Mouse (Mus musculus) CH12.LX (cell line): ENCODE results near the gene Mrps12. TPM values are rescaled to one million over a fixed set of nuclear protein-coding genes. Genes with fewer than 3 reads are reported as not detected.

Experiments
- DNase-seq: peaks from one replicate; pipeline ENCODE4 v3.0.0-alpha.2; 2013; ENCODE audit errors: extremely low read depth
- H3K27ac ChIP-seq: 2 replicates; pipeline ENCODE4 v1.5.1; 2012; ENCODE audit warnings: low read depth, mild to moderate bottlenecking, control low read depth, moderate library complexity; ENCODE audit not compliant: insufficient read depth
- H3K27me3 ChIP-seq: replicated peaks from 2 replicates; pipeline ENCODE3; 2012; ENCODE audit warnings: inconsistent platforms
- H3K36me3 ChIP-seq, 2 experiments: replicated peaks in 1 of 2; 2 replicates each; pipeline versions ENCODE3 to v1.6.1; 2012; ENCODE audit warnings: inconsistent platforms in 1 of 2, low read length in 1 of 2, mild to moderate bottlenecking in 1 of 2, mixed read lengths in 1 of 2, moderate library complexity in 1 of 2; ENCODE audit not compliant: control insufficient read depth in 1 of 2, insufficient read depth in 1 of 2
- H3K4me1 ChIP-seq, 2 experiments: 2 replicates each; pipeline ENCODE4 v1.6.1; 2012; ENCODE audit warnings: inconsistent platforms in 1 of 2, moderate library complexity in 1 of 2; ENCODE audit not compliant: insufficient read depth in 2 of 2, control insufficient read depth in 1 of 2
- H3K4me2 ChIP-seq: 2 replicates; pipeline ENCODE4 v1.6.1; 2012; ENCODE audit warnings: low read depth, mild to moderate bottlenecking, control low read depth; ENCODE audit not compliant: poor library complexity, insufficient read depth, severe bottlenecking
- H3K4me3 ChIP-seq, 3 experiments: fragments of 150-350 bp in 1 of 3; sonication (generic) in 1 of 3; replicated peaks in 1 of 3; 2 replicates each; pipeline versions ENCODE3 to v1.5.1; 2011 to 2012; ENCODE audit warnings: low read depth in 2 of 3, low read length in 2 of 3, mild to moderate bottlenecking in 2 of 3, moderate library complexity in 2 of 3, control low read depth in 1 of 3, improper control_type of control experiment in 1 of 3, inconsistent platforms in 1 of 3, mixed read lengths in 1 of 3; ENCODE audit not compliant: poor library complexity in 1 of 3
- H3K79me2 ChIP-seq: replicated peaks from 2 replicates; pipeline ENCODE4 v1.6.1; 2012; ENCODE audit warnings: mild to moderate bottlenecking, moderate library complexity; ENCODE audit not compliant: control insufficient read depth, poor library complexity, insufficient read depth, severe bottlenecking; ENCODE audit errors: extremely low read depth
- H3K9ac ChIP-seq: 2 replicates; pipeline ENCODE4 v1.6.1; 2012; ENCODE audit warnings: low read depth, mild to moderate bottlenecking, control low read depth, moderate library complexity; ENCODE audit not compliant: insufficient read depth
- H3K9me3 ChIP-seq: replicated peaks from 2 replicates; pipeline ENCODE3; 2012; ENCODE audit warnings: low read length, inconsistent platforms, mixed read lengths
- BHLHE40 ChIP-seq: IDR thresholded peaks from 2 replicates; pipeline ENCODE4 v1.6.1; 2011; ENCODE audit warnings: mild to moderate bottlenecking, low read depth, low read length, improper control_type of control experiment
- CHD1 ChIP-seq: IDR thresholded peaks from 2 replicates; pipeline ENCODE4 v1.6.1; 2012; ENCODE audit warnings: low read depth, low read length, improper control_type of control experiment, inconsistent platforms
- CHD2 ChIP-seq: IDR thresholded peaks from 2 replicates; pipeline ENCODE4 v1.6.1; 2011; ENCODE audit warnings: low read length, improper control_type of control experiment
- ETS1 ChIP-seq: conservative IDR thresholded peaks from 2 replicates; pipeline ENCODE4 v1.6.1; 2012; ENCODE audit warnings: low read depth, mild to moderate bottlenecking, inconsistent platforms, low read length, improper control_type of control experiment, moderate library complexity
- GABPA ChIP-seq: IDR thresholded peaks from 2 replicates; pipeline ENCODE4 v1.6.1; 2012; ENCODE audit warnings: low read depth, low read length, improper control_type of control experiment, inconsistent platforms; ENCODE audit not compliant: insufficient replicate concordance
- JUN ChIP-seq: IDR thresholded peaks from 2 replicates; pipeline ENCODE4 v1.6.1; 2011; ENCODE audit warnings: low read depth, mild to moderate bottlenecking, low read length, improper control_type of control experiment, moderate library complexity; ENCODE audit not compliant: insufficient read depth
- JUND ChIP-seq: conservative IDR thresholded peaks from 2 replicates; pipeline ENCODE4 v1.6.1; 2011; ENCODE audit warnings: low read depth, low read length, improper control_type of control experiment
- KAT2A ChIP-seq: IDR thresholded peaks from 2 replicates; pipeline ENCODE4 v1.6.1; 2012; ENCODE audit warnings: low read length, improper control_type of control experiment, inconsistent platforms; ENCODE audit not compliant: insufficient replicate concordance
- MAX ChIP-seq: IDR thresholded peaks from 2 replicates; pipeline ENCODE4 v1.6.1; 2011; ENCODE audit warnings: low read length, improper control_type of control experiment
- MEF2A ChIP-seq: IDR thresholded peaks from 2 replicates; pipeline ENCODE4 v1.6.1; 2014; ENCODE audit warnings: low read depth, mild to moderate bottlenecking, inconsistent platforms, low read length, improper control_type of control experiment, borderline replicate concordance
- POLR2A ChIP-seq: IDR thresholded peaks from 2 replicates; pipeline ENCODE4 v1.6.1; 2011; ENCODE audit warnings: low read depth, mild to moderate bottlenecking, improper control_type of control experiment, low read length
- SIN3A ChIP-seq: IDR thresholded peaks from 2 replicates; pipeline ENCODE4 v1.6.1; 2012; ENCODE audit warnings: low read length, improper control_type of control experiment, inconsistent platforms
- SMC3 ChIP-seq: IDR thresholded peaks from 2 replicates; pipeline ENCODE4 v1.6.1; 2011; ENCODE audit warnings: low read depth, low read length, improper control_type of control experiment
- TBP ChIP-seq: conservative IDR thresholded peaks from 2 replicates; pipeline ENCODE4 v1.6.1; 2011; ENCODE audit warnings: low read depth, low read length, improper control_type of control experiment
- TCF12 ChIP-seq: IDR thresholded peaks from 2 replicates; pipeline ENCODE4 v1.6.1; 2014; ENCODE audit warnings: low read depth, mild to moderate bottlenecking, inconsistent platforms, low read length, improper control_type of control experiment
- ZMIZ1 ChIP-seq: IDR thresholded peaks from 2 replicates; pipeline ENCODE4 v1.6.1; 2012; ENCODE audit warnings: low read depth, mild to moderate bottlenecking, inconsistent platforms, low read length, improper control_type of control experiment
- ZNF384 ChIP-seq: IDR thresholded peaks from 2 replicates; pipeline ENCODE4 v1.6.1; 2012; ENCODE audit warnings: low read depth, low read length, improper control_type of control experiment, inconsistent platforms
- dilution Hi-C: fragments of 300-500 bp; cut with MboI; formaldehyde crosslinking; loops from 2 replicates; pipeline ENCODE4 v1.14.3; 2020; ENCODE audit warnings: low sequenced_read_pairs; ENCODE audit not compliant: extremely low pct_unique_long_range_greater_than_20kb, extremely low pct_ligation_motif_present
- in situ Hi-C: fragments of 300-500 bp; cut with MboI; formaldehyde crosslinking; loops from 3 replicates; pipeline ENCODE4 v1.14.3; 2019; ENCODE audit warnings: low sequenced_read_pairs, low pct_ligation_motif_present, low pct_unique_long_range_greater_than_20kb, mixed read lengths
- polyA plus RNA-seq: library from polyadenylated mRNA; unstranded; fragments of >175 nt; gene quantifications from 2 replicates; pipeline ENCODE4 v1.2.1, GENCODE M21; 2012; ENCODE audit warnings: low read depth; ENCODE audit not compliant: insufficient read length
- total RNA-seq, 2 experiments: library from RNA; depleted of rRNA; stranded (reverse); fragments of 300-350 nt in 1 of 2; fragments of >200 nt in 1 of 2; gene quantifications; 2 replicates each; pipeline ENCODE4 v1.2.3; 2012 to 2014

Gene Mrps12
- total and polyA plus RNA-seq, 3 experiments: 66.0 to 112 (median 91.6) TPM

DNA sequence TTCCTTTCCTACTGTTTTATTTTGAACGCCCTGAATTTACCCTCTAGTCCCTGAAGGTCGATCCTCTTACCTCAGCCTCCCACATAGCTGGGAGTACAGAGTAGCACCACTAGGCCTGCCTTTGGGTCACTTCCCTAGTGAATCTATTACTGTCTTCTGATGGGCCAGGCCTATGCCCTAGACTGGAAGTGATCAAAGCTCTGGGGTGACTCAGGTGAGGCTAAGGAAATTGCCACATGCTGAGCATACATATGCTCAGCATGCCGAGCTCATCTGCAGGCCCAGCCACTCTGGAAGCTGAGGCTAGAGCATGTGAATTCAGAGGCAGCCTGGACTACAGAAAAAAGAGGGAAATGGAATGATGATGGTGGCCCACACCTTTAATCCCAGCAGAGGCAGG is 31.5 kb upstream of the Mrps12 start:
- H3K4me3 ChIP-seq: no peak overlapping the region
- no peak overlapping the region for H3K4me2 ChIP-seq
- peaks cover 33 to 80% of the 10 kb centered on the region in 2 experiments for H3K36me3 ChIP-seq
- in situ Hi-C loops: no loop called here
- no peaks in the 10 kb centered on the region for H3K9me3 ChIP-seq
- H3K27ac ChIP-seq: no peak overlapping the region
- no peak for TF ChIP-seq SMC3
- no peak for TF ChIP-seq ZMIZ1
- TF ChIP-seq MEF2A: no peak
- TF ChIP-seq TCF12: no peak
- no peak for TF ChIP-seq POLR2A
- TF ChIP-seq JUND: no peak
- TF ChIP-seq BHLHE40: no peak
- no peak for TF ChIP-seq CHD1
- no peak for TF ChIP-seq CHD2
- no peak for TF ChIP-seq ZNF384
- TF ChIP-seq SIN3A: no peak
- DNase-seq: no peak
- H3K9ac ChIP-seq: no peak overlapping the region
- H3K4me1 ChIP-seq: peaks cover 4 to 20% of the 10 kb centered on the region in 2 experiments; a peak in 3 of 4 replicates
- H3K79me2 ChIP-seq: 0 out of 2 replicates have a peak, but pooled peaks cover 4% of the 10 kb centered on the region
- dilution Hi-C loops: no loop called here
- no peaks in the 10 kb centered on the region for H3K27me3 ChIP-seq

DNA sequence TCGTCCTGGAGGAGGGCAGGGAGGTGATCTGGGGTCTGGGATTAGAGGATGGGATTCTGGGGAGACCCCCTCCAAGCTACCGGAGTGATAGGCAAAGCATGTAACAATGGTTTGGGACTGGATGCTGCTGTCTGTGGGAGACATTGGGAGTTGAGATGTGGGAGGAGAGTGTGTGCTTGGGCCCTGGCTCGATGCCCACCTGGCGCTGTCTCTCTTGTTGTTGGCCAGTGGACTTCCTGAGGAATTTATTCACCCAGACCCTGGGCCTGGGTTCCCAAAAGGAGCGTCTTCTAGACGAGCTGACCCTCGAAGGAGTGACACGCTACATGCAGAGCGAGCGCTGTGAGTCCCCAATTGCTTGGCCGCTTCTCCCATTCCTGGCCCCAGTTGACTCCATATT is 30.2 kb upstream of the Mrps12 start:
- in situ Hi-C loops: no loop called here
- dilution Hi-C loops: no loop called here

DNA sequence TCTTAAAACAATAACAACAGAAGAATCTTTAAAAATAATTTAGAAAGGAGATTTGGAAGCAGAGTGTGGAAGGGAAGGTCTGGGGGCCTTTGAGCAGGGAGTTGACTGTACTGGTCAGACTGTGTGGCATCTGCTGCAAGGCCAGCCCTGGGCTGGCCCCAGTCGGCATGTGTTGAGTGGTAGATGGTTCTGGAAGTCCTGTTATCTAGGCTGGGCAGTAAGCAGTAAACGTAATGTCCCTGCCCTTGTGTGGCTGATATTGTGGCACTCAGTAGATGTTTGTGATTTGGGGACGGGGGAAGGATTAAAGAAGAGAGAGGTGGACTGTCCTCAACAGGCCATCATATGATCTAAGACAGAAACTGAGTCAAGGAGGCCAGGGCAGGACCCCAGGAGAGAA is 28.7 kb upstream of the Mrps12 start:
- no peaks in the 10 kb centered on the region for H3K9me3 ChIP-seq
- dilution Hi-C loops: no loop called here
- H3K4me3 ChIP-seq: no peak overlapping the region
- no peak overlapping the region for H3K9ac ChIP-seq
- H3K4me1 ChIP-seq: peaks cover 9 to 27% of the 10 kb centered on the region in 2 experiments
- no peaks in the 10 kb centered on the region for H3K27me3 ChIP-seq
- H3K27ac ChIP-seq: no peak overlapping the region
- TF ChIP-seq TCF12: no peak
- TF ChIP-seq MAX: no peak
- no peak for TF ChIP-seq CHD1
- no peak for TF ChIP-seq SMC3
- TF ChIP-seq ETS1: no peak
- no peak for TF ChIP-seq MEF2A
- no peak for TF ChIP-seq CHD2
- TF ChIP-seq KAT2A: no peak
- no peak for TF ChIP-seq SIN3A
- TF ChIP-seq GABPA: no peak
- TF ChIP-seq JUN: no peak
- H3K79me2 ChIP-seq: peaks cover 18% of the 10 kb centered on the region
- no peak overlapping the region for H3K4me2 ChIP-seq
- in situ Hi-C loops: no loop called here
- peaks cover 18 to 55% of the 10 kb centered on the region in 2 experiments for H3K36me3 ChIP-seq
- no peak for DNase-seq

More for the DNA sequence above, 30.2 kb upstream of the Mrps12 start:
- Histone ChIP-seq H3K36me3 (peaks cover 28 to 70% of the 10 kb centered on the region in 2 experiments), H3K27me3 (no peaks in the 10 kb centered on the region), H3K79me2 (0 out of 2 replicates have a peak, but pooled peaks cover 13% of the 10 kb centered on the region), H3K4me1 (peaks cover 9 to 25% of the 10 kb centered on the region in 2 experiments), H3K4me2 (no peak overlapping the region), H3K9me3 (no peaks in the 10 kb centered on the region), H3K27ac (no peak overlapping the region), H3K9ac (no peak overlapping the region), H3K4me3 (no peak overlapping the region)
- TF ChIP-seq BHLHE40: no peak
- no peak for TF ChIP-seq JUN
- no peak for TF ChIP-seq TBP
- DNase-seq: no peak
